Mouse (Mus musculus) heart, postnatal 0 days (tissue): ENCODE measurements around the gene 1700093K21Rik. TPM values are rescaled to one million over a fixed set of nuclear protein-coding genes. Genes with fewer than 3 reads are reported as not detected.
A peak's percentile ranks its signal among the peaks of the same experiment; 100 is the strongest.

ENCODE experiments used
- ATAC-seq: fragments of 200-750 bp; cut with Nextera tagmentation; 2 replicates; pipeline ENCODE4 v1.8.0; 2017; ENCODE audit warnings: low read depth, moderate number of reproducible peaks, moderate library complexity; ENCODE audit not compliant: insufficient read depth
- DNase-seq: peaks from one replicate; pipeline ENCODE4 v3.0.0-alpha.2; 2016; ENCODE audit warnings: low spot score
- H3K27ac ChIP-seq: fragments of 300-500 bp; sonication (generic); 2 replicates; pipeline ENCODE4 v1.5.1; 2014; ENCODE audit warnings: low read depth, mild to moderate bottlenecking
- H3K27me3 ChIP-seq: fragments of 300-500 bp; sonication (generic); 2 replicates; pipeline ENCODE4 v1.6.1; 2014; ENCODE audit warnings: low read length, mixed read lengths; ENCODE audit not compliant: control insufficient read depth, insufficient read depth
- H3K36me3 ChIP-seq: fragments of 300-500 bp; sonication (generic); replicated peaks from 2 replicates; pipeline ENCODE4 v1.6.1; 2014; ENCODE audit warnings: low read length, mixed read lengths; ENCODE audit not compliant: control insufficient read depth, insufficient read depth
- H3K4me1 ChIP-seq: fragments of 300-500 bp; sonication (generic); 2 replicates; pipeline ENCODE4 v1.6.1; 2014; ENCODE audit warnings: antibody characterized with exemption; ENCODE audit not compliant: control insufficient read depth, insufficient read depth
- H3K4me2 ChIP-seq: fragments of 300-500 bp; sonication (generic); 2 replicates; pipeline ENCODE4 v1.6.1; 2014; ENCODE audit warnings: low read depth, mild to moderate bottlenecking, low read length, moderate library complexity
- H3K4me3 ChIP-seq: fragments of 300-500 bp; sonication (generic); 2 replicates; pipeline ENCODE4 v1.5.1; 2014; ENCODE audit warnings: low read depth, low read length
- H3K9ac ChIP-seq: fragments of 300-500 bp; sonication (generic); replicated peaks from 2 replicates; pipeline ENCODE4 v1.6.1; 2014; ENCODE audit warnings: low read depth, low read length, mixed read lengths
- H3K9me3 ChIP-seq: fragments of 300-500 bp; sonication (generic); replicated peaks from 2 replicates; pipeline ENCODE4 v1.6.1; 2016; ENCODE audit warnings: low read length; ENCODE audit not compliant: control insufficient read depth
- CTCF ChIP-seq: IDR thresholded peaks from 2 replicates; pipeline ENCODE4 v1.5.1; 2016; ENCODE audit warnings: antibody characterized with exemption, control low read depth, low read depth
- EP300 ChIP-seq: IDR thresholded peaks from 2 replicates; pipeline ENCODE4 v1.6.1; 2016; ENCODE audit warnings: antibody characterized with exemption, low read depth
- WGBS: fragments of 180-500 bp; shearing (Covaris S2); extraction: QIAGEN DNeasy Blood & Tissue Kit; methylation state at CpG from one replicate; pipeline ENCODE4 v1.1.7; 2014; 5-methylcytosine and 5-hydroxymethylcytosine counted together
- polyA plus RNA-seq: library from polyadenylated mRNA; unstranded; fragments of >200 nt; fragmentation: Nextera tagmentation; extraction: Ambion mirVana; gene quantifications from 2 replicates; pipeline ENCODE4 v1.2.1, GENCODE M21; 2015
- total RNA-seq: library from RNA; depleted of rRNA; stranded (reverse); fragments of >200 nt; gene quantifications from 2 replicates; pipeline ENCODE4 v1.2.3, GENCODE M21; 2014; ENCODE audit warnings: low replicate concordance; rRNA removed

Gene 1700093K21Rik
- total RNA-seq = not detected in 2 replicates
- not detected in 2 replicates for polyA plus RNA-seq

- no peak for DNase-seq
- Histone ChIP-seq H3K27ac (no peak within 1 kb of the TSS), H3K4me1 (no peaks in the 10 kb centered on the region), H3K36me3 (no peaks in the 10 kb centered on the region), H3K9me3 (0 out of 2 replicates have a peak, but pooled peaks cover 4% of the 10 kb centered on the region), H3K4me3 (no peak within 1 kb of the TSS), H3K4me2 (no peak within 1 kb of the TSS), H3K9ac (no peak within 1 kb of the TSS), H3K27me3 (no peaks in the 10 kb centered on the region)
- 53% methylated on average over 5 of the region's 5 CpGs for whole genome bisulfite sequencing
- no peak for TF ChIP-seq EP300
- no peak for TF ChIP-seq CTCF
- no peak for ATAC-seq
Observed at GRCm38 (mm10) chr11:23520473-23521205, at the start of gene 1700093K21Rik. Gene 1700093K21Rik, minus strand, starts transcription at chr11:23521155.

GRCm38 (mm10) chr11:23570130-23570529 is 49.2 kb upstream of the 1700093K21Rik start:
- WGBS = 70% methylated on average over 7 of the region's 7 CpGs
- DNase-seq (no peak), ATAC-seq (no peak)
- H3K9ac ChIP-seq = no peak overlapping the region
- H3K36me3 ChIP-seq = peaks cover 23% of the 10 kb centered on the region; the same call in 1 of the 2 replicates
- TF ChIP-seq CTCF = no peak
- TF ChIP-seq EP300 = no peak
- H3K27me3 ChIP-seq = no peaks in the 10 kb centered on the region
- no peak overlapping the region for H3K4me3 ChIP-seq
- no peak overlapping the region for H3K4me2 ChIP-seq
- H3K9me3 ChIP-seq = no peaks in the 10 kb centered on the region
- no peaks in the 10 kb centered on the region for H3K4me1 ChIP-seq
- no peak overlapping the region for H3K27ac ChIP-seq

- H3K9me3 ChIP-seq = no peaks in the 10 kb centered on the region
- no peaks in the 10 kb centered on the region for H3K4me1 ChIP-seq
- TF ChIP-seq CTCF (peak; percentile 81), EP300 (no peak)
- 51% methylated on average over 6 of the region's 6 CpGs for WGBS
- H3K4me3 ChIP-seq = no peak overlapping the region
- ATAC-seq (0 out of 2 replicates have a peak, but pooled peaks have one; percentile 55), DNase-seq (peak; percentile 53)
- no peak overlapping the region for H3K27ac ChIP-seq
- no peak overlapping the region for H3K9ac ChIP-seq
- H3K4me2 ChIP-seq = no peak overlapping the region
- H3K27me3 ChIP-seq = no peaks in the 10 kb centered on the region
- H3K36me3 ChIP-seq = peaks cover 7% of the 10 kb centered on the region; the same call in 1 of the 2 replicates
Observed at GRCm38 (mm10) chr11:23565761-23566160, 44.8 kb upstream of the 1700093K21Rik start.

- ATAC-seq (no peak), DNase-seq (no peak)
- TF ChIP-seq CTCF (no peak), EP300 (no peak)
- 60% methylated on average over 6 of the region's 6 CpGs for WGBS
- Histone ChIP-seq H3K36me3 (no peaks in the 10 kb centered on the region), H3K4me2 (no peak overlapping the region), H3K9ac (no peak overlapping the region), H3K4me1 (no peaks in the 10 kb centered on the region), H3K27ac (no peak overlapping the region), H3K9me3 (no peaks in the 10 kb centered on the region), H3K27me3 (no peaks in the 10 kb centered on the region), H3K4me3 (no peak overlapping the region)
Observed at GRCm38 (mm10) chr11:23557039-23557630, 36.2 kb upstream of the 1700093K21Rik start.

GRCm38 (mm10) chr11:23537446-23537845 is 16.5 kb upstream of the 1700093K21Rik start:
- Histone ChIP-seq H3K9me3 (no peaks in the 10 kb centered on the region), H3K36me3 (no peaks in the 10 kb centered on the region), H3K27me3 (no peaks in the 10 kb centered on the region), H3K27ac (no peak overlapping the region), H3K9ac (no peak overlapping the region), H3K4me2 (no peak overlapping the region), H3K4me1 (no peaks in the 10 kb centered on the region), H3K4me3 (no peak overlapping the region)
- WGBS = 65% methylated on average over 2 of the region's 2 CpGs
- ATAC-seq = no peak
- no peak for DNase-seq
- TF ChIP-seq EP300 = no peak
- TF ChIP-seq CTCF = no peak
